Mouse (Mus musculus) megakaryocyte, embryonic 14.5 days (primary cell): ENCODE results near the gene Adam12.

Source experiments
- FLI1 ChIP-seq: IDR thresholded peaks from 2 replicates; pipeline ENCODE4 v1.6.1; 2012; ENCODE audit warnings: low read length, inconsistent platforms, mixed read lengths
- GATA1 ChIP-seq: IDR thresholded peaks from 3 replicates; pipeline ENCODE4 v1.6.1; 2012; ENCODE audit warnings: mixed read lengths, low read length, inconsistent platforms, borderline replicate concordance

DNA sequence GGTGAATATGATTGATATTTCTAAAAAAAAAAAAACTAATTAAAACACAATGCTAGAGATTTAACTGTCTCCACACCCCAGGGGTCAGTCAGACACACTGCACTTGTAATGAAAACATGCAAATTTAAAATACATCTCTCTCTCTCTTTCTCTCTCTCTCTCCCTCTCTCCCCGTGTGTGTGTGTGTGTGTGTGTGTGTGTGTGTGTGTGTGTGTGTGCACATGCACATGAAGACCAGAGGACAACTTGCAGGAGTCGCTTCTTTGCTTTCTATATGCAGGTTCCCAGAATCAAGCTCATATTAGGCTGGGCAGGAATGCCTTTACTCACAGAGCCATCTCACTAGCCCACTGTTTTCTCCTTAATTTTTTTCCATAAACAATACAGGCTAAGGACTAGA lies 146.6 kb downstream of the Adam12 start:
- TF ChIP-seq GATA1 (no peak), FLI1 (no peak)
